Mouse (Mus musculus) MEL (cell line): ENCODE measurements at regions not wholly inside any gene's neighbourhood (a gene's known extent, or its start where the extent isn't known, plus 50 kb on each side); places are given as distances from the start of the nearest gene placed in this dataset.

Experiments
- DNase-seq: peaks from one replicate; pipeline ENCODE4 v3.0.0; 2011; ENCODE audit warnings: low read depth, low spot score
- H3K27ac ChIP-seq: 2 replicates; pipeline ENCODE4 v1.5.1; 2012; ENCODE audit warnings: low read depth, mild to moderate bottlenecking, control low read depth, low read length, moderate library complexity; ENCODE audit not compliant: control insufficient read depth
- H3K27me3 ChIP-seq, 2 experiments: fragments of 150-350 bp in 1 of 2; sonication (generic) in 1 of 2; 2 replicates each; pipeline ENCODE4 v1.6.1; 2012; ENCODE audit warnings: low read length in 2 of 2, mild to moderate bottlenecking in 2 of 2, improper control_type of control experiment in 1 of 2, moderate library complexity in 1 of 2; ENCODE audit not compliant: insufficient read depth in 2 of 2, control insufficient read depth in 1 of 2
- H3K36me3 ChIP-seq, 2 experiments: 2 replicates each; pipeline ENCODE4 v1.6.1; 2012 to 2014; ENCODE audit warnings: low read length in 2 of 2, improper control_type of control experiment in 1 of 2, inconsistent platforms in 1 of 2, mild to moderate bottlenecking in 1 of 2; ENCODE audit not compliant: insufficient read depth in 2 of 2, control insufficient read depth in 1 of 2
- H3K4me1 ChIP-seq, 2 experiments: fragments of 150-350 bp in 1 of 2; sonication (generic) in 1 of 2; 2 replicates each; pipeline ENCODE4 v1.6.1; 2012; ENCODE audit warnings: low read length in 2 of 2, improper control_type of control experiment in 1 of 2, mild to moderate bottlenecking in 1 of 2; ENCODE audit not compliant: insufficient read depth in 2 of 2, control insufficient read depth in 1 of 2
- H3K4me3 ChIP-seq, 2 experiments: fragments of 150-350 bp in 1 of 2; sonication (generic) in 1 of 2; 2 replicates each; pipeline ENCODE4 v1.5.1; 2012; ENCODE audit warnings: low read depth in 2 of 2, low read length in 2 of 2, mild to moderate bottlenecking in 2 of 2, moderate library complexity in 2 of 2, control low read depth in 1 of 2, improper control_type of control experiment in 1 of 2; ENCODE audit not compliant: control insufficient read depth in 1 of 2, insufficient read depth in 1 of 2
- H3K79me2 ChIP-seq: 2 replicates; pipeline ENCODE4 v1.6.1; 2012; ENCODE audit warnings: mild to moderate bottlenecking, low read length, moderate library complexity; ENCODE audit not compliant: control insufficient read depth, poor library complexity, insufficient read depth
- H3K9ac ChIP-seq: 2 replicates; pipeline ENCODE4 v1.6.1; 2012; ENCODE audit warnings: low read depth, mild to moderate bottlenecking, control low read depth, low read length, moderate library complexity; ENCODE audit not compliant: control insufficient read depth, poor library complexity, severe bottlenecking
- H3K9me3 ChIP-seq: fragments of 150-350 bp; sonication (generic); replicated peaks from 2 replicates; pipeline ENCODE4 v1.6.1; 2012; ENCODE audit warnings: mild to moderate bottlenecking, low read length, improper control_type of control experiment, moderate library complexity; ENCODE audit not compliant: insufficient read depth
- BHLHE40 ChIP-seq: IDR thresholded peaks from 2 replicates; pipeline ENCODE4 v1.6.1; 2012; ENCODE audit warnings: low read depth, mild to moderate bottlenecking, inconsistent platforms, low read length, improper control_type of control experiment, borderline replicate concordance
- CHD1 ChIP-seq: IDR thresholded peaks from 2 replicates; pipeline ENCODE4 v1.6.1; 2012; ENCODE audit warnings: low read depth, mild to moderate bottlenecking, inconsistent platforms, low read length, improper control_type of control experiment
- CHD2 ChIP-seq: IDR thresholded peaks from 2 replicates; pipeline ENCODE4 v1.6.1; 2011; ENCODE audit warnings: low read length, improper control_type of control experiment
- CTCF ChIP-seq, 3 experiments: IDR thresholded peaks in 2 of 3; conservative IDR thresholded peaks in 1 of 3; 2 replicates each; pipeline ENCODE4 v1.5.1; 2011 to 2012; ENCODE audit warnings: low read length in 3 of 3, low read depth in 2 of 3, mild to moderate bottlenecking in 2 of 3, improper control_type of control experiment in 1 of 3, inconsistent platforms in 1 of 3, mixed read lengths in 1 of 3, moderate library complexity in 1 of 3; ENCODE audit not compliant: control insufficient read depth in 1 of 3, insufficient read depth in 1 of 3, poor library complexity in 1 of 3, severe bottlenecking in 1 of 3
- ETS1 ChIP-seq: IDR thresholded peaks from 2 replicates; pipeline ENCODE4 v1.6.1; 2012; ENCODE audit warnings: low read depth, mild to moderate bottlenecking, inconsistent platforms, low read length, improper control_type of control experiment, moderate library complexity
- GABPA ChIP-seq: IDR thresholded peaks from 2 replicates; pipeline ENCODE4 v1.6.1; 2012; ENCODE audit warnings: low read depth, mild to moderate bottlenecking, inconsistent platforms, low read length, improper control_type of control experiment, moderate library complexity
- HCFC1 ChIP-seq: IDR thresholded peaks from 2 replicates; pipeline ENCODE4 v1.6.1; 2012; ENCODE audit warnings: low read depth, mild to moderate bottlenecking, inconsistent platforms, low read length, improper control_type of control experiment, moderate library complexity
- JUND ChIP-seq: IDR thresholded peaks from 2 replicates; pipeline ENCODE4 v1.6.1; 2011; ENCODE audit warnings: low read depth, mild to moderate bottlenecking, improper control_type of control experiment, low read length
- MAFK ChIP-seq: IDR thresholded peaks from 2 replicates; pipeline ENCODE4 v1.6.1; 2011; ENCODE audit warnings: low read depth, mild to moderate bottlenecking, low read length, improper control_type of control experiment, borderline replicate concordance
- MAX ChIP-seq: IDR thresholded peaks from 2 replicates; pipeline ENCODE4 v1.6.1; 2011; ENCODE audit warnings: low read length, improper control_type of control experiment
- MEF2A ChIP-seq: IDR thresholded peaks from 2 replicates; pipeline ENCODE4 v1.6.1; 2014; ENCODE audit warnings: low read depth, mild to moderate bottlenecking, inconsistent platforms, low read length, improper control_type of control experiment; ENCODE audit not compliant: poor library complexity, insufficient replicate concordance, severe bottlenecking; ENCODE audit errors: extremely low read depth
- MXI1 ChIP-seq: IDR thresholded peaks from 2 replicates; pipeline ENCODE4 v1.6.1; 2011; ENCODE audit warnings: mild to moderate bottlenecking, low read depth, low read length, improper control_type of control experiment
- MYB ChIP-seq: IDR thresholded peaks from 2 replicates; pipeline ENCODE4 v1.6.1; 2011; ENCODE audit warnings: mild to moderate bottlenecking, low read depth, low read length, improper control_type of control experiment
- NELFE ChIP-seq: IDR thresholded peaks from 2 replicates; pipeline ENCODE4 v1.6.1; 2011; ENCODE audit warnings: low read depth, low read length, improper control_type of control experiment
- POLR2A ChIP-seq, 2 experiments: IDR thresholded peaks; 2 replicates each; pipeline ENCODE4 v1.6.1; 2011 to 2012; ENCODE audit warnings: low read length in 2 of 2, mild to moderate bottlenecking in 2 of 2, control low read depth in 1 of 2, improper control_type of control experiment in 1 of 2, low read depth in 1 of 2, moderate library complexity in 1 of 2; ENCODE audit not compliant: control insufficient read depth in 1 of 2, insufficient read depth in 1 of 2, poor library complexity in 1 of 2
- POLR2AphosphoS2 ChIP-seq: IDR thresholded peaks from 2 replicates; pipeline ENCODE4 v1.6.1; 2011; ENCODE audit warnings: low read length, improper control_type of control experiment
- POLR2AphosphoS5 ChIP-seq: IDR thresholded peaks from 2 replicates; pipeline ENCODE4 v1.6.1; 2012; ENCODE audit warnings: low read depth, borderline replicate concordance, mild to moderate bottlenecking, inconsistent platforms, low read length, moderate library complexity, mixed read lengths
- RAD21 ChIP-seq: IDR thresholded peaks from 2 replicates; pipeline ENCODE4 v1.6.1; 2011; ENCODE audit warnings: mild to moderate bottlenecking, low read depth, low read length, improper control_type of control experiment
- RCOR1 ChIP-seq: IDR thresholded peaks from 2 replicates; pipeline ENCODE4 v1.6.1; 2012; ENCODE audit warnings: low read depth, mild to moderate bottlenecking, inconsistent platforms, low read length, improper control_type of control experiment
- SIN3A ChIP-seq: IDR thresholded peaks from 2 replicates; pipeline ENCODE4 v1.6.1; 2012; ENCODE audit warnings: low read length, improper control_type of control experiment, inconsistent platforms
- ZC3H11A ChIP-seq: IDR thresholded peaks from 2 replicates; pipeline ENCODE4 v1.6.1; 2012; ENCODE audit warnings: low read depth, mild to moderate bottlenecking, inconsistent platforms, low read length, improper control_type of control experiment
- ZKSCAN1 ChIP-seq: IDR thresholded peaks from 2 replicates; pipeline ENCODE4 v1.6.1; 2012; ENCODE audit warnings: low read depth, mild to moderate bottlenecking, inconsistent platforms, low read length, improper control_type of control experiment, moderate library complexity

DNA sequence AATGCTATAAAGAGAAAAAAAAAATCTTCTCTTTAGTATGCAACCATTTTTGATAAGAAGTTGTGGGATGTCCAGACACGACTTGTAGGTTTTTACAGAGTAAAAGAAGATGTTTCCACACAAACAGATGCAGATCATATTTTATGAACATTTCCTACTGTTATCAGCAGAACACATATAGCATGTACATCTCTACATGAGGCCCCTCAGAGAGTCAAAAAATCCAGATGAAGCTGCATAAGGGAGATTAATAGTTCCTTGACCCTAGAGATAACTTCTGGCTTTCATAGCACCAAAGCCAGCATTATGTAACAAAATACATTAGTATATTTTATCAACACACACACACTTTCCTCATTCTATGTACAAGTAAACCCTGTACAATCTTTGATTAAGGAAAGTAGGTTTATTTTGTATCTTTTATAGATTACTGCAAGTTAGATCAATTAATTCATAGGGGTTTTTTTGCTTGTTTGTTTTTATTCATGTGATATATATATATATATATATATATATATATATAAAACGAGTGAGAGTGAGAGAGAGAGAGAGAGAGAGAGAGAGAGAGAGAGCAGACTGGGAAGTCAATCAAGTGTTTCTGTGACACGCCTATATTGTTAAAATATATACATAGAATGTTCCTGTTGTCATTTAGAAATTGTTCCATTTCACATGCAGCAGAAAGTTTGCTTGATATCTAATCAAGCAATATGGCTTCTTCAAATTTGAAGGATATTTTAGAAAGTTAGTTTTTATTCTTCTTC, 541.2 kb downstream of the Plcl1 start:
- TF ChIP-seq ETS1, result no peak
- TF ChIP-seq MXI1, result no peak
- TF ChIP-seq BHLHE40, result no peak
- Histone ChIP-seq H3K27ac (no peak overlapping the region), H3K79me2 (no peaks in the 10 kb centered on the region), H3K9ac (no peak overlapping the region), H3K27me3 (no peaks in the 10 kb centered on the region; a peak in 1 of 4 replicates), H3K9me3 (no peaks in the 10 kb centered on the region), H3K36me3 (no peaks in the 10 kb centered on the region), H3K4me1 (no peaks in the 10 kb centered on the region), H3K4me3 (no peak overlapping the region)
- no peak for DNase-seq

DNA sequence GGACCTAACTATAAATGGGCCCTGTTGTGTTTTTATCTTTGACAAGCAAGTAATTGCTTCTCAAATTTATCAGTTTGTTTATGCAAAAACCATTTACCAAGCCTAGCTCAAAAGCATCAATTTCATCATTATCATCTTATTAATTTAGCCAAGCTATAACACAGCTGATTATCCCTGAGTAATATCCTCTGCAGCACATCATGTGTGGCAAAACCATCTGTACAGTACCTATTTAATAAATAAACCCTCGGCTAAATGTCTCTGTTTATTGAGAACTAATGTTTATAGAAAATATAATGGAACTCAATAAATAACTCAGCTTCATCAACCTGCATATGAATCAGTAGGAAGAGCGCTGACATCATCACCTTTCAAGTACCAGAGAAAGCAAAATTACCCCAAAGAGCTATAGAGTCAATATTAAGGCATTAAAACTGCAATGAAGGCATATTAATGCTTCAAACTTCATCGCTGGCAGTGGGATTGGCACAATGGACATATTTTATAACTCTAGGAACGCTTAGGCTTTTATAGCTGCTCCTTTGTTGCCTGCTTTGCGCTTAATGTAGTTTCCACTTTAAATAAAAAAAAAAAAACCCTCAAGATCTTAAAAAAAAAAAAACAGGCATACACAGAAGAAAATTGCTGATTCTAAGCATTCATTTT, 542.0 kb downstream of the Plcl1 start:
- Histone ChIP-seq H3K27me3 (no peaks in the 10 kb centered on the region; a peak in 1 of 4 replicates), H3K27ac (no peak overlapping the region), H3K4me1 (no peaks in the 10 kb centered on the region), H3K4me3 (no peak overlapping the region), H3K9ac (no peak overlapping the region), H3K79me2 (no peaks in the 10 kb centered on the region), H3K36me3 (no peaks in the 10 kb centered on the region), H3K9me3 (no peaks in the 10 kb centered on the region)
- no peak for TF ChIP-seq ZC3H11A
- TF ChIP-seq MEF2A, result no peak
- TF ChIP-seq RAD21, result no peak
- no peak for TF ChIP-seq MYB
- TF ChIP-seq CHD1, result no peak
- DNase-seq, result no peak

DNA sequence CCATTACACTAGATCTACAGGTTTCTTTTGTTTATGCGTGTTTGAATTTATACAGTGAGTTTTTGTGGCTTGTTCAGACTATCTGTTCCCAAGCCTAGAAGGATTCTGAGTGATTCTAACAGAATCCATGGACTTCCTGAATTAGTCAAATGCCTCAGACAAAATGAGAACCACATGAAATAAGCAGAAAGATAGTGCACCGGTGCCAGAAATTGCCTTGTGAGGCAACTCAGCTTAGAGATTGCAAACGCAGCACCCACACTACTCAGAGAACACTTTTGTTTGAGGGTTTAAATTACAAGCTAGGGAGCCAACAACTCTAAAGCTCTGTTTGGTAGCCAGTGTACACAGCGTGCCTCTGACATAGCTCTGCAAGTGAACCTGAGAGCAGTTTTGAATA, 543.9 kb downstream of the Plcl1 start:
- DNase-seq, result no peak
- H3K9ac ChIP-seq, result no peak overlapping the region
- H3K9me3 ChIP-seq, result no peaks in the 10 kb centered on the region
- H3K36me3 ChIP-seq, result no peaks in the 10 kb centered on the region
- no peak overlapping the region for H3K4me3 ChIP-seq
- no peaks in the 10 kb centered on the region; a peak in 1 of 4 replicates for H3K27me3 ChIP-seq
- H3K4me1 ChIP-seq, result no peaks in the 10 kb centered on the region
- H3K27ac ChIP-seq, result no peak overlapping the region
- H3K79me2 ChIP-seq, result no peaks in the 10 kb centered on the region
- no peak for TF ChIP-seq CTCF (IDR thresholded peaks at IDR 0.05 in 2 of 3, conservative IDR thresholded peaks at IDR 0.05 in 1 of 3; ENCODE audit: control insufficient read depth in 1 of 3, insufficient read depth in 1 of 3, low read depth in 2 of 3, low read length in 3 of 3, poor library complexity in 1 of 3, severe bottlenecking in 1 of 3)
- no peak for TF ChIP-seq MAX
- TF ChIP-seq MAFK, result no peak
- no peak for TF ChIP-seq POLR2AphosphoS5
- TF ChIP-seq ETS1, result no peak
- no peak for TF ChIP-seq POLR2A (IDR thresholded peaks at IDR 0.05; ENCODE audit: control insufficient read depth in 1 of 2, insufficient read depth in 1 of 2, low read depth in 1 of 2, low read length in 2 of 2, poor library complexity in 1 of 2)
- TF ChIP-seq NELFE, result no peak
- TF ChIP-seq RCOR1, result no peak
- no peak for TF ChIP-seq HCFC1
- no peak for TF ChIP-seq RAD21
- TF ChIP-seq GABPA, result no peak
- no peak for TF ChIP-seq JUND
- TF ChIP-seq BHLHE40, result no peak
- no peak for TF ChIP-seq MEF2A
- TF ChIP-seq SIN3A, result no peak
- TF ChIP-seq POLR2AphosphoS2, result no peak
- no peak for TF ChIP-seq MXI1
- TF ChIP-seq ZKSCAN1, result no peak
- TF ChIP-seq CHD2, result no peak
- TF ChIP-seq, all 39 proteins: peak for 0
